Mouse (Mus musculus): ENCODE results near the gene Slc7a5.

GRCm38 (mm10) chr8:121848495-121848894 is 59.0 kb downstream of the Slc7a5 start:
- TF ChIP-seq PAX5 (IDR thresholded peaks at IDR 0.05; ENCODE audit: low read length): no peak
- peak in 1 of 2 experiments; percentile 28; a peak in 1 of 4 replicates for TF ChIP-seq CTCF (conservative IDR thresholded peaks at IDR 0.05 in 1 of 2, IDR thresholded peaks at IDR 0.05 in 1 of 2; ENCODE audit: low read depth in 2 of 2, low read length in 2 of 2)
- no peak for TF ChIP-seq ZC3H11A (IDR thresholded peaks at IDR 0.05; ENCODE audit: low read depth, low read length)
- peak; percentile 48 for TF ChIP-seq POLR2A (IDR thresholded peaks at IDR 0.05; ENCODE audit: low read depth, low read length)
- TF ChIP-seq MAFK (IDR thresholded peaks at IDR 0.05; ENCODE audit: insufficient replicate concordance, low read length): 0 out of 2 replicates have a peak, but pooled peaks have one; percentile 47
- peak; percentile 71; the same call in 1 of the 2 replicates for TF ChIP-seq MAX (IDR thresholded peaks at IDR 0.05; ENCODE audit: low read length)
- TF ChIP-seq RAD21 (IDR thresholded peaks at IDR 0.05; ENCODE audit: low read depth, low read length): peak; percentile 15
- TF ChIP-seq EP300 (IDR thresholded peaks at IDR 0.05; ENCODE audit: low read length): peak; percentile 96
- TF ChIP-seq JUND (conservative IDR thresholded peaks at IDR 0.05; ENCODE audit: low read depth, low read length): peak; percentile 84
- TF ChIP-seq USF2 (conservative IDR thresholded peaks at IDR 0.05; ENCODE audit: low read depth, low read length): no peak
- peak; percentile 77 for TF ChIP-seq MYC (IDR thresholded peaks at IDR 0.05; ENCODE audit: low read depth, low read length)
- peak; percentile 50 for TF ChIP-seq HCFC1 (IDR thresholded peaks at IDR 0.05; ENCODE audit: low read depth, low read length)

Measured in CH12.LX (cell line).